Mouse (Mus musculus) MEL (cell line): ENCODE data around the gene Syt16.

ENCODE experiments used
- CTCF ChIP-seq, 3 experiments: IDR thresholded peaks in 2 of 3; conservative IDR thresholded peaks in 1 of 3; 2 replicates each; pipeline ENCODE4 v1.5.1; 2011 to 2012; ENCODE audit warnings: low read length in 3 of 3, low read depth in 2 of 3, mild to moderate bottlenecking in 2 of 3, improper control_type of control experiment in 1 of 3, inconsistent platforms in 1 of 3, mixed read lengths in 1 of 3, moderate library complexity in 1 of 3; ENCODE audit not compliant: control insufficient read depth in 1 of 3, insufficient read depth in 1 of 3, poor library complexity in 1 of 3, severe bottlenecking in 1 of 3
- ETS1 ChIP-seq: IDR thresholded peaks from 2 replicates; pipeline ENCODE4 v1.6.1; 2012; ENCODE audit warnings: low read depth, mild to moderate bottlenecking, inconsistent platforms, low read length, improper control_type of control experiment, moderate library complexity
- GABPA ChIP-seq: IDR thresholded peaks from 2 replicates; pipeline ENCODE4 v1.6.1; 2012; ENCODE audit warnings: low read depth, mild to moderate bottlenecking, inconsistent platforms, low read length, improper control_type of control experiment, moderate library complexity
- GATA1 ChIP-seq: IDR thresholded peaks from 2 replicates; pipeline ENCODE4 v1.6.1; 2011; ENCODE audit warnings: low read depth, low read length, improper control_type of control experiment
- MAFK ChIP-seq: IDR thresholded peaks from 2 replicates; pipeline ENCODE4 v1.6.1; 2011; ENCODE audit warnings: low read depth, mild to moderate bottlenecking, low read length, improper control_type of control experiment, borderline replicate concordance
- MEF2A ChIP-seq: IDR thresholded peaks from 2 replicates; pipeline ENCODE4 v1.6.1; 2014; ENCODE audit warnings: low read depth, mild to moderate bottlenecking, inconsistent platforms, low read length, improper control_type of control experiment; ENCODE audit not compliant: poor library complexity, insufficient replicate concordance, severe bottlenecking; ENCODE audit errors: extremely low read depth
- MYC ChIP-seq: IDR thresholded peaks from 2 replicates; pipeline ENCODE4 v1.6.1; 2011; ENCODE audit warnings: low read depth, mild to moderate bottlenecking, low read length, improper control_type of control experiment, moderate library complexity
- POLR2A ChIP-seq, 2 experiments: IDR thresholded peaks; 2 replicates each; pipeline ENCODE4 v1.6.1; 2011 to 2012; ENCODE audit warnings: low read length in 2 of 2, mild to moderate bottlenecking in 2 of 2, control low read depth in 1 of 2, improper control_type of control experiment in 1 of 2, low read depth in 1 of 2, moderate library complexity in 1 of 2; ENCODE audit not compliant: control insufficient read depth in 1 of 2, insufficient read depth in 1 of 2, poor library complexity in 1 of 2
- RAD21 ChIP-seq: IDR thresholded peaks from 2 replicates; pipeline ENCODE4 v1.6.1; 2011; ENCODE audit warnings: mild to moderate bottlenecking, low read depth, low read length, improper control_type of control experiment
- TCF12 ChIP-seq: IDR thresholded peaks from 2 replicates; pipeline ENCODE4 v1.6.1; 2014; ENCODE audit warnings: low read depth, mild to moderate bottlenecking, inconsistent platforms, low read length, improper control_type of control experiment, moderate library complexity
- ZC3H11A ChIP-seq: IDR thresholded peaks from 2 replicates; pipeline ENCODE4 v1.6.1; 2012; ENCODE audit warnings: low read depth, mild to moderate bottlenecking, inconsistent platforms, low read length, improper control_type of control experiment

GRCm38 (mm10) chr12:73957676-73958075 lies 39.8 kb upstream of the Syt16 start:
- no peak for TF ChIP-seq MYC
- no peak for TF ChIP-seq POLR2A (IDR thresholded peaks at IDR 0.05; ENCODE audit: control insufficient read depth in 1 of 2, insufficient read depth in 1 of 2, low read depth in 1 of 2, low read length in 2 of 2, poor library complexity in 1 of 2)
- no peak for TF ChIP-seq GABPA
- no peak for TF ChIP-seq MEF2A
- TF ChIP-seq ETS1, result no peak
- no peak for TF ChIP-seq GATA1
- TF ChIP-seq CTCF (IDR thresholded peaks at IDR 0.05 in 2 of 3, conservative IDR thresholded peaks at IDR 0.05 in 1 of 3; ENCODE audit: control insufficient read depth in 1 of 3, insufficient read depth in 1 of 3, low read depth in 2 of 3, low read length in 3 of 3, poor library complexity in 1 of 3, severe bottlenecking in 1 of 3), result no peak
- no peak for TF ChIP-seq ZC3H11A
- no peak for TF ChIP-seq MAFK
- TF ChIP-seq RAD21, result no peak
- no peak for TF ChIP-seq TCF12
